Mouse (Mus musculus): ENCODE results near the gene Fam185a.

The Fam185a gene

DNA sequence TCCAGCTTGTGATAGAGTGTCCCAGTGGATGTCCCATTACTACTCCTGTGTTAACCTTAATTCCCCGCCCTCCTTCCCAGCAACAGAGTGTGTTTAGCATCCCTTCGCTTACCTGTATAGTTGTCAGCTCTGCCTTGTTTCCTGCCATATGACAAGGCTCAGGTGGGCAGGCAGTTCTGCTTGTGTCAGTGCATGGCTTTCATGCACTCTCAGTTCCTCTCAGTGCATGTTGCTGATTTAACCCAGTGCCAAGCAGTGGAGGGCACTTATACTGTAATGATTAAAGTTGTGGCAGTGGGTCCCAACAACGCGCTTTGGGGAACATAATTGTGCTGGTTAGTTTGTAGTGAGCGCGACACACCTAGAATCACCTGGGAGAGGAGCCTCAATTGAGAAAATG, 1.9 kb downstream of the Fam185a start:
- no peak for DNase-seq (ENCODE audit: low spot score in 2 of 2)

DNA sequence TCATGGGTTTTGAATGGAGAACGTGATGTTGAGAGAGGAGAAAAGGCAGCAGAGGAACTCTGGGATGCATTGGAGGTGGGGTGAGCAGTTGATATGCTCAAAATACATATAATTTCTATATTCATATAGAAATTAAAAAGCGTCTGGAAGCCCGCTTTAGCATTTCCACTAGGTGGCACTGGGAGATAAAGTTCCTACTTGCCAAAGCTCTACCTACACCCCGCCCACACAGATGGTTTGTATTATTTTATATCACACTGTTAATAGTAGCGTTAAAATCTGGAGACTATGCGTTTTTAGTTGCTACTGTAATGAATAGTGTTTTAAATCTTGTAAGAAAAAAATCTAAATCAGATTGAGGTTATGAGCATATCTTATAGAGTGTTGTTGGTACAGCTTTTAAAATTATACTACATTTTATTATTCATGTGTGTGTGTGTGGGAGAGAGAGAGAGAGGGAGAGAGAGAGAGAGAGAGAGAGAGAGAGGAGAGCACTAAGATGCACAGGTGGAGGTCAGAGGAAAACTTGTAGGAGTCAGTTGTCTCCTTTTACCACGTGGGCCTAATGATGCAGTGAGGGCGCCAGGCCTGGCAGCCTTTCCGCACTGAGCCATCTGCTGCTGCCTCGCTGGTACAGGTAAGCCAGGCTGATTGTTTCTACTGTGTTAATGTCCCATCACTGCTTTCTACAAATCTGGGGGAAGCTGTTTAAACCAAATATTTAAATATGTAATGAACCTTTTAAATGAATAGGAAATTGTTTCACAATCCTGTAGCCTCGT, 9.6 kb downstream of the Fam185a start:
- DNase-seq (ENCODE audit: low spot score in 2 of 2) = peak in 1 of 2 experiments; percentile 43

DNA sequence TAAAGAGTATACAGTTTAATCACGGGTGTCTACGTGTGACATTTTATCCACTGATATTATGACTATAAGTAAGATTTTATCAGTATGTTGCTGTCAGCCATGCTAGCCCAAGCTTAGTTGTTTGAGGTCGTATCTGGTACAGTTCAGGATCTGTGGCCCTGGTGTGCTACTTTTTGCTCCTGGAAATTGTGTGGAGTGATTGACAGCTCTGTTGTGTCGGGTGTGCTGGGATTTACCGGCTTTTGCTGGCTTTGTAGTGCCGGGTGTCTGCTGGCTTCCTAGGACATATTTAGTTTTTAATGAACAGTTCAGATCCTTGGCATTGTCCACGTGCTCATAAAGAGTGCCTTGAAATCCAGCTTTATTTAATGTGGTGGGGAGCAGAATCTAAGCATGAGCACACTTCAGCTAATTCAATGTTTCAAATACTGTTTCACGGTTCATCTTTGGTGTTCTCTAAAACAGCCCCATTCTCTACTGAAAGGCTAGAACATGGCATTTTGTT, 11.8 kb downstream of the Fam185a start:
- no peak for DNase-seq (ENCODE audit: low spot score in 2 of 2)

- no peak for DNase-seq (ENCODE audit: low spot score in 2 of 2)
These were observed 13.7 kb downstream of the Fam185a start for GRCm38 (mm10) chr5:21438428-21438827.

- DNase-seq (ENCODE audit: low spot score in 2 of 2) = no peak
These were observed 14.8 kb downstream of the Fam185a start for GRCm38 (mm10) chr5:21439446-21440110.

DNA sequence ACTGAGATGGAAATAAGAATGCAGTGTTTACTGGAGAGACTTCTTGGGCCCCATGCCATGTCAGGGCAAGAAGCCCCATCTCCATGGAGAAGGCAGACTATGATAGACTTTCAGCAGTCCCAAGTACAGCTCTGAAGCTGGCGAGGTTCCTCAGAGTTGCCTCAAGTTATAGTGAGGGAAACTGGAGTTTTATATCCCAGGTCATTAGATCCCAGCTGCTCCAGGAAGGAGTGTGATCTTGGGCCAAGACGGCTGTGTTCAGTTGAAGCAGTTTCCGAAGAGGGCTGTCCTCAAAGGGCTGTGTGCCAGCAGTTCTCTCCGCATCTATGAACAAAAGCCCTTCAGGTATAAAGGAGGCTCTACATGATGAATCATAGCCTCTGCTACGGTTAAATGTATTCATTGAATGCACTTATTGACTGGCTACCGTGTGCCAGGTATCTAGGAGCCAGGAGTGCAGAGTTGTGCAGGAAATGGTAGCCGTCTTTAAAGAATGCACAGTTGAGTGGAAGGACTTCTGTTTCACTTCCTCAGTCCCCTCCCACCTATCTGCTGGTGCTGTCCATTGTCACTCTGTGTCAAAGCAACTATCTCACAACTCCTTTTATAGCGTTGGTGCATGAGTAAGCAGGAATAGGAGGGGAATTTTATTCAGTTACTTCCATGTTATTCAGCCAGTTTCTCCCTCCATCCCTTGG, 16.2 kb downstream of the Fam185a start:
- peak; percentile 64 to 65 for DNase-seq (ENCODE audit: low spot score in 2 of 2)

- no peak for DNase-seq (ENCODE audit: low spot score in 2 of 2)
These were observed 42.6 kb downstream of the Fam185a start for GRCm38 (mm10) chr5:21467387-21467786.

DNA sequence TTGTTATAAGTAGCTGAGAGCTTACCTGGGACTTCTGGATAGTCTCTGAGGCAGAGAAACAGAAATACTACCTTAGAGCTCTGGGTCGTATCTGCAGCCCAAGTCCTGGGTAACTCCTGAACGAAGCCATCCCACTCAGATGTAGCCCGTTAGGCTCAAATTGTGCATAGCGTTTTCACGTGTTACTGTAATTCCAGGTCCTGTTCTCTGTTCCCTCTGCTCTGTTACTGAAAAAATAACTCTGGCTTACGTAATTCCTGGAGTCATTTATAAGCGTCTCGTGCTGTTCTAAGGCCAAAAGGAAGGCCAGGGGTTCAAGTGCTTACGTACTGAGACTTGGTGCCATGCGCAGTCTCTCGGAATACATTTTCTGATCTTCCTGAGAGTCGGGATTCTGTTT, 43.3 kb downstream of the Fam185a start:
- no peak for DNase-seq (ENCODE audit: low spot score in 2 of 2)

DNA sequence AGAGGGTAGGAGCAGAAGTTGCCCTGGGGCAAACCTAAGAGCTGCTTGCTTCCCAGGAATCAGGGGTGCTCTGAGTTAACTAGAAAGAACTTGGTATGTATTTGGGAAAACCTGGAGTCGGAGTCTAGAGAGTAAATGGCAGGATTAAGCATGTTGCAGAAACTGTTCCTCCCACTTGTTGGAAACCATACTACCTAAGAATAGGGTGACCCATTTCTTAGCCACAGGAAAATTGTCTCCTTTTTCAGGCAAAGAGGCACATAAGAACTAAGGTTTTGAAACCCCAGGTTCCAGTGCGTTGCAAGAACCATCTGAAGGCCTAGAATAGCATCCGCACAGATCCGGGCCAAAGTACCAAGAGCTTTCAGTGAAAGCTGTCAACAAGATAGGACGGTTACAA, 53.7 kb downstream of the Fam185a start:
- no peak for DNase-seq (ENCODE audit: low spot score in 2 of 2)

GRCm38 (mm10) chr5:21479746-21480145, 55.0 kb downstream of the Fam185a start:
- DNase-seq (ENCODE audit: low spot score in 2 of 2) = no peak

DNA sequence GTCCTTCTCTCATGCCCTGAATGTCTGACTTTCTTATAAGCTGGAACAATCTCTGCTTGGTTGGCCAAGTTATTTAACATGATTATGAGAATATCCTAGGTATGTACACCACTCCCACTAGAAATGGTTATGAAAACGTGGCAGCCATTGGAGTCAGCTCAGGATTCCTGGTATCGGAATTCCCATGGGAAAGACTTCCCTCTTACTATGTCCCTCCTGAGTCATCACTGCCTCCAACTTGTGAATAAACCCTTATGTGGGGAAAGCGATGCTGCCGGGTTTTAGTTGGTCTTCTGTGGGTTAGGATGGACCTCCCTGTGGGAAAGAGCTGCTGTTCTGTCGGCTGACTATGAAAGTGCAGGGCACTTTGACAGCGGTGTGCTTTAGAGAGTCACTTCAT, 56.8 kb downstream of the Fam185a start:
- no peak for DNase-seq (ENCODE audit: low spot score in 2 of 2)

DNA sequence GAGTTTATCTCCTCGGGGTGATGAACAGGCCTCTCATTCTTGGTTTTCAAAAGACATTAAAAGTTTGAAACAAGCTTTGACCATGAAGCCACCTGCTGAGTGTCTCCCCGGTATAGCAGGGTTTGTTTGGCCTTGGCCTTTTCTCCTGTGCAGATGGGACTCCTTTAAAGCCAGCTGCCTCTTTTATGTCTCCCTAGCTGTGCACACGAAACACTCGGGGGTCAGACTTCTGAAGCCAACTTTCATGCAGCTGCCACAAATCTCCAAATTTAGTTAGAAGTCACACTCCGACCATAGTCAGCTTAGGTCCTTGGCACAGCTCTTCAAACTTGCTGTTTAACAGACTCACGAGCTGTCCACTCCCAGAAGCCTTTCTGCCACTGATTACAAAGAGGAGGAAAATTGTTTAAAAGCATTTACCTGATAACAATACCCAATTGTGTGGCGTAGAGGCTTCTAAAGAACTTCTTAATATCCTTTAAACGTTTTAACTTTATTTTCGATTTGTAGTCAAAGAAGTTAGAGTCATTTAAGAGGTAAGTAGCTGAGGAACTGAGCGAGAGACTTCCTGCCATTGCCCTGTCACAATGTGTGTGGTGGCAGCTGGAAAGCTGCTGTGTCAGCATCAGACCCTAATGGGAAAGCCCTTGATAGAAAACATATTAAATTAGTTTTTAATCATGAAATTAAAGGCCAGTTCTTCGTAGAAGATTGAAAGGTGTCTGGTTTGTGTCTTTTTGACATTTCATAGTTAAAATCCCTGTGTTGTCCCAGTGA, 57.9 kb downstream of the Fam185a start:
- no peak for DNase-seq (ENCODE audit: low spot score in 2 of 2)

DNA sequence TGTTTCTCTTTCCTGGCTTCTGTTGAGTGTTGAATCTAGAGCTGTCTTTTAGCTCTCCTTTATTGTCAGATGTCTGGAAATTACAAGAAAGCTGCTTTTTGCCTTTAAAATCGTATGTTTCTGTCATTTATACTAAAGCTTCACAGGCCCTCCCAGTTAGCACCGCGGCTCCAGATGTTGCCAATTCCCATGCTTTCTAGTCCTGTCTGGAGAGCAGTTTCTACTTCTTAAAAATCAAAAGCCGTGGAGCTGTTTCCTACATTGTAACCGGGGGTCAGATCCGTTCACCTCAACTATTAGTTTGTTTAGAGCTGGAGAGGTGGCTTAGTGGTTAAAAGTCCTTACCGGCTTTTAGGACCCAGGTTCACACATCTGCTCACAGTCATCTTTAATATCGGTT, 58.5 kb downstream of the Fam185a start:
- no peak for DNase-seq (ENCODE audit: low spot score in 2 of 2)

- DNase-seq (ENCODE audit: low spot score in 2 of 2) = no peak
These were observed 60.6 kb downstream of the Fam185a start for GRCm38 (mm10) chr5:21485197-21485829.

DNA sequence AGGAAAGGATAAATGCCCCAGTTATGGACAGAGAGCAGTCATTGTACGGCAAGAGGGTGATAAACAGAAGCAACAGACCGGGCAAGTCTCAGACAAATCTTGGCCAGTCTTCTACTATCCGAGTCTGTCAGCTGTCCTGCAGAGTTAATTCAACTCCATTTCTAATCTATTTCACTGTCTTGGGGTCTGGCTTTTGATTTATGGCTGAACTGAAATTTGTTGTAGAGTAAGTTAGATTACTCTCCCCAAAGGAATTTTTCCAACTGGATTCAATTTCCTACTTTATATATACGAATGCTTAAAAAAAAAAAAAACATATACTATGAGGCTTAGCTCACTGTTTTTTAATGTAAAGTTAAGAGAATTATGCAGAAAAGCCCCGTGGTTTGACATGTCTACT, 62.0 kb downstream of the Fam185a start:
- no peak for DNase-seq (ENCODE audit: low spot score in 2 of 2)

DNA sequence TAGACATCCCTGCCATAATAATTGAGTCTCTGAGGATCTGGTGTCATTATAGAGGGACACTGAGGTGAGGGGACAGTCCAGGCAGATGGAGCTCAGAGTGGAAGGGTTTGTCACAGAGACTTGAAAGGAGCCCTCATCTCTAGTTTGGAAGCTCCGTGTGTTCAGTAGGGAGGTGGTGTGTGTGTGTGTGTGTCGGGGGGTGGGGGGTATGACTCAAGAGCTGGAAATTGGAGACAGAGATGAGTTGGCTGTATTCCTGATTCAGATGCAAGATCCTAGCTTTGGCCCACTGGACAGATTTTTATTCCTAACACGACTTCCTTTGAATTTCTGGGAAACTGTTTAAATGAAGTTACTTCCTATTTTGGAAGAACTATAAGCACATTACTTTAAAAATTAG, 62.5 kb downstream of the Fam185a start:
- no peak for DNase-seq (ENCODE audit: low spot score in 2 of 2)

DNA sequence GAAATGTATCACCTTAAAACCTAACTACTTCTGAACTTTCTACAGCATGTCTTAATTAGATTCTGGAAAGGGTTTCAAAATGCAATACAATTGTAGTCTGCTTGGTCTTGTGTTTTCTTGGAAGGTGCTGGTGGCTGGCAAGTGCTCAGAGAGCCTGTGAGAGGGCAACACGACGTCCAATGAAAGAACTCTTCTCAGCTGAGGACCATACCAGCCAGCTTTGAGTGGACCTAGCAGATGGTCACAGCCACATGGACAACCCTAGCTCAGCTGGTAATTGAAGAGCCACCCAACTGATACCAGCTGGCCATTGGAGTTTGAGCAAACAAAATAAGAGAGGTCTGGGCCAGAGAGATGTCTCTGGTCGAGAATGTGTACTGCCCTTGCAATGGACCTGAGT, 63.0 kb downstream of the Fam185a start:
- DNase-seq (ENCODE audit: low spot score in 2 of 2) = peak; percentile 37 to 42

DNA sequence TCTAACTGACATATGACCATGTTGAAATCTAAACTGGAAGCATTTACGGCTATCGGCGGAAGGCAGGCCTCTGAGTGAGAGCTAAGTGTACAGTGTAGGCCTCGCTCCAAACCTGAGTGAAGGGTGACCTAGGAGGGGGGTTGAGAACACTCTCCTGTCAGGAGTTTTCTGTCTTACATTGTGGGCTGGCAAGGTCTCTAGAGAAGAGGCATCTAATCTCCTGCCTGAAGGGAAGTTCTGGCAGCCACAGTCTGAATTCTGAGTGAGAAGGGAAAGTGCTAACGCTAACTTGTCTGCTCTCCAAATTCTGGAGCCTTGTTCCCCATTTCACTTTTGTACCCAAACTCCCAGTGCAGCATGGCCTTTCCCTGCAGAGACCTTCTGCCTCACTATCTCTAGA, 63.7 kb downstream of the Fam185a start:
- DNase-seq (ENCODE audit: low spot score in 2 of 2) = peak; percentile 33 to 38

DNA sequence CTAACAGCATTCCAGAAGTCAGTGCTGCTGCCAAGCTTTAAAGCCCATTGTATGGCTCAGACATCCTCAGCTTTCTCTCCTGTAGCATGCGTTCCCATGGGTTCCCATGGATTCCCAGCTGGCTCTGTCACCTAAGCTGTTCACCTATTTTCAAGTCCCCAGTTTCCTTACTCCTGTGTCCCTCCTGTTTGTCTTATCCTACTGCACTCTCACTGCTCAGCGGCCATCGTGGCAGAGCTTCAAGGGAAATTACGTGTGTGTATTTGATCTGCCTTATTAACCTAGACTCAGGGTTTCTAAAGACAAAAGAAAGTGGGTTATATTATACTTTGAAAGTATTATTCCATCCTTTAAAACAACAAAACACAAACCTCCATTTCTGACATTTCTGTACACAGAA, 64.4 kb downstream of the Fam185a start:
- no peak for DNase-seq (ENCODE audit: low spot score in 2 of 2)

DNA sequence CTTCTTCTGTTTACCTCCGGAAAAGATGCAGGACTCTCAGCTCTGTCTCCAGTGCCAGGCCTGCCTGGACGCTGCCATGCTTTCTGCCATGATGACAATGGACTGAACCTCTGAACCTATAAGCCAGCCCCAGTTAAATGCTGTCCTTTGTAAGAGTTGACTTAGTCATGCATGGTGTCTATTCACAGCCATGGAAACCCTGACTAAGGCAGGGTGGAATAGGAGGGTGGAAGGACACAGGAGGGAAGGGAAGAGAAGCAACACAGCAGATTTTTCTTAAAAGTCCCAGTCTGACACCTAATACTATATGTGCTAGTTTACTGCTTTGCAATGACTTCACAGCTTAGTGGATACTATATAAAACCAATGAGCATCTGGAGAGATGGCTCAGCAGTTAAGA, 66.7 kb downstream of the Fam185a start:
- DNase-seq (ENCODE audit: low spot score in 2 of 2) = no peak

DNA sequence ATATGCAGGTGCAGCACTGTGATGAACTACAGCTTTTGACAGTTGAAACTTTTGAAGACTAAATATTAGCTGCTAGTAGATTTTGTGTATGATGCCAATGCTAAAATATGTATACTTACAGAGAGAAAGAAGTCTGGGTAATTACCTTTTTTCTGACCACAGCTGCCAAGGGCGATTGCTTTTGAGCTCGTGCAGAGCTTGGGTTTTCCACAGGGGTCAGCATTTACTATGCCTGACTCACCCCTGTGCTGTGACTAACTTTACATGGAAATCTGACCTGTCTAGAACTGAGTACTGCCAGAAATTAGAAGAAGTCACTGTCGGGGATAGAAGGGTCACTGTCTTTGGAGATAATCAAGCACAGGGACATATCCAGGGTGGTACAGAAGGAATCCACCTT, 67.5 kb downstream of the Fam185a start:
- no peak for DNase-seq (ENCODE audit: low spot score in 2 of 2)

All from right cerebral cortex, postnatal 10 days (tissue).